Mouse (Mus musculus): ENCODE data around the gene Gpr152.

Gene Gpr152

GRCm38 (mm10) chr19:4171393-4172290 is 32.1 kb downstream of the Gpr152 start:
- DNase-seq (ENCODE audit: low read depth) = no peak

- no peak for DNase-seq (ENCODE audit: low read depth)
Measured at GRCm38 (mm10) chr19:4172925-4173324, 33.3 kb downstream of the Gpr152 start.

DNA sequence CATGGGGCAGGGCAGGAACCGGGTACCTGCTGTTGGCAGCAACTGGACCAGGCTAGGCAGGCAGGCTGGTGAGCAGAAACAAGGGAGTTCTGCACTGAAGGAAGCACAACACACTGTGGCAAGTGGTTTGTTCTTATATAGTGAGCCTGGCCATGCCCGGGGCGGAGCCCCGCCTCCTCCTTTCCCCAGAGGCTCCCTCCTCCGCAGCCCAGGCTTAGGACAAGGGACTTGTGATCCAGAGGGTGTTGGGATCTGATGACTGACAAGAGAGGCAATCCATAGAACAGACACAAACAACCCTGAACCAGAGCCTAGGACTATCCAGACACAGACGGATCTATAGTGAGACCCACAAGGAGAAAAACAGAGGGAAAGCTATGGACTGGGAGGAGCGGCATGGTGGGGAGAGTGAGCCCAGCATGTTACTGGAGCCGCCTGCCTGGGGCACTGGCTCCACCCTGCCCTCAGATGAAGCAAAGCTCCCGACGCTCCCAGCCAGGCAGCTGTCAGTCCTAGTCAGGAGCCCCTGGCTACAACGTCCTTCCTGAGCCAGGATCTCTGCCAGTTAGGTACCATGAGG is 35.9 kb downstream of the Gpr152 start, which contains the start of gene Carns1:
Gene Carns1 (minus strand): TSS at position 112 of the 580 bp plus-strand sequence.
- no peak for DNase-seq (ENCODE audit: low read depth)

- no peak for DNase-seq (ENCODE audit: low read depth)
Measured at GRCm38 (mm10) chr19:4180411-4180810, 40.8 kb downstream of the Gpr152 start.

DNA sequence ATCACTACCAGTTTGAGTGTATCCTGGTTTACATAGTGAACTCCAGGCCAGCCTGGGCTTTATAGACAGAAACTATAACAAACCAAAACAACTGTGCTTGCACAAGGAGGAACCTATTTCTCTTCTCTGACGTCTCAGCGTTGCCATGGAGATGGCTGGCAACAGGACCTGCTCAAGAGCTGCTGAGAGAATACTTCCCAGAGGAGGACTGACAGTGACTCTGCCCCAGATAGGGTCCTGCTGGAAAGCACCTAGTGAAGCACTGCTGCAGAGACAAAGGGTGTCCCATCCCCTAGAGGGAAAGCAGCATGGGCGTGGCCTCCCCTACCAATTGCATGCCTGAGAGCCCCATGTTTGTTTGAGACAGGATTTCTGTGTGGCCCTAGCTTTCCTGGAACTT is 42.3 kb downstream of the Gpr152 start:
- peak; percentile 77 for DNase-seq (ENCODE audit: low read depth)

GRCm38 (mm10) chr19:4183689-4184088 is 44.1 kb downstream of the Gpr152 start:
- DNase-seq (ENCODE audit: low read depth) = no peak

DNA sequence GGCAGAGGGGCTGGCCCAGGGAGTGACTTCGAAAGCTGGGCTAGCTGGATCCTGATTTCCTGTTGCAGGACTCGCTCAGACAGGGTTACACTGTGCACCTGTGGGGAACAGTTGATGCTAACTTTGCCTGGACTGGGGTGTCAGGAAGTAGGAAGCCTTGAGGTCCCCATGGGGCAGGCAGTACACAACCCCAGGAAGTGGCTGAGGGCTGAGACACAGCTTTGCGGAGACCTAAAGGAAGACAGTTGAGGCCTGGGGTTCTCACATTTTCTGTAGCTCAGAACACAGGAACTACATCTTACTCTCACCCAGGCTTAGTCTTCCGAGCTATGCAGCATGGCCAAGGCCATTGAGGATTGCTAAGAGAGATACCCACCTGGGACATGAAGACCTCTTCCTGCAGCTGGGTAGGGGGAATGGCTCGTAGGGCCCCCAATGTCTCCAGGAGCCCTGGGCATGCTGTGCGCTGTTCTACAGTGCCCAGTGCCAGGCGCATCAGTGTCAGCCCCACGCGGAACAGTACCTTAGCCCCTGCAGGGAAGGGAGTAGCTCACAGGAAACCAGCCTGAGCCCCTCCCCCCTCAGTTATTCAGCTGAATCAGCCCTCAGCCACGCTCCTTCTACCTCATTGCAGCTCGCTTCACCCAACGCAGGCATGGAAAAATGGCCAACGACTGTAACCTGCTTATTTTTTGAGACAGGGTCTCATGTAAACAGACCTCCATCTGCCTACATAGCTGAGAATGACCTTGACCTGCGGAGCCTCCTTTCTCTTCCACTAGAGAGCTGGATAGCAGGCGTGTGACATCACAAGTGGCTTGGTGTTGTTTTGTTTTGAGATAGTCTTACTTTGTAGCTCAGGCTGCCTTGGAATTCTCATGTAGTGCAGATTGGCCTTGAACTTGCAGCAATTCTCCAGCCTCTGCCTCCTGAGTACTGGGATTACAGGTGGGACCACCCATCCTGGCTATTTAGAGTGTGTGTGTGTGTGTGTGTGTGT is 45.7 kb downstream of the Gpr152 start:
- peak; percentile 88 for DNase-seq (ENCODE audit: low read depth)

DNA sequence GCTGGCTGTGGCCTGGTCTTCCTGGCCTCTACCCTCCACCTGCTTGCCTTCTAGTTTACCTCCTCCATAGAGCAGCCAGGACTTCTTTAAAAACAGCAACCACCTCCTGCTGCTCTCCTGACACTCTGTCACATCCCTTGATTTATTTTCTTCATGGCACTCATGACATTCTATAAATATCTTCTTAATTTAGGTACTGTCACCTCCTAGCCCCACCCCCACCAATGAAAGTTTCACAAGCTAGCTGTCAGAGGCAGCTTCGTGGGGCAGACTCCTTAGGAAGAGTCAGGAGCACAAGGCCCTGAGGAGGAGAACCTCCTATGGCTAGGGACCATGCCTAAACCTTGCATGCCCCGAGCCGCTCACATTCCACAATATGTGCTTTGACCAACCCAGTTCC is 47.7 kb downstream of the Gpr152 start:
- DNase-seq (ENCODE audit: low read depth) = no peak

DNA sequence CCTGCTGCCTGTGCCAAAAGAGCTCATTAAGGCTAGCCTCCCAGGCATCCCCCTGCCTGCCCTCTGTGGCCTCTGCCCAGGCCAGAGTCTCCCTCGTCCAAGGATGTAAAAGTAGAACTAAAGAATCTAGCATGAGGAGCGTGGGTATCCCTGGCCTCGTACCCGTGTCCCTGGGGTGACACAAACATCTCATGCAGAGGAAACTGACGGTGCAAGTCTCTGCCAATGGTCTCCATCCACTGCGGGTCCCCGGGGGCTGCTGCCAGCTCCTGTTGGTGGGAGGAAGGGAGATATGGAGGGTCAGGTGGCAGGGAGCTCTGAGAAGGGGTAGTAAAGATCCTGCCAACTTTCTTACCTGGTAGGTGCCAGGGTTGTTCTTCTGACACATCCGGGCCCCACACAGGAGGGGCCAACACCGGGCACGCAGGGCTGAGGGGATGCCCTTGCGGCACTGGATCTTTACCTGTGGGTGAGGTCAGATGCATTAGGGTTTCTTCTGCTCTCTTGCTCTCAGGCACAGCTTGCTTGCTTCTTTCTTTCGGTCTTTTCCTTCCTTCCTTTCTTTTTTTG is 49.5 kb downstream of the Gpr152 start:
- DNase-seq (ENCODE audit: low read depth) = peak; percentile 63

DNA sequence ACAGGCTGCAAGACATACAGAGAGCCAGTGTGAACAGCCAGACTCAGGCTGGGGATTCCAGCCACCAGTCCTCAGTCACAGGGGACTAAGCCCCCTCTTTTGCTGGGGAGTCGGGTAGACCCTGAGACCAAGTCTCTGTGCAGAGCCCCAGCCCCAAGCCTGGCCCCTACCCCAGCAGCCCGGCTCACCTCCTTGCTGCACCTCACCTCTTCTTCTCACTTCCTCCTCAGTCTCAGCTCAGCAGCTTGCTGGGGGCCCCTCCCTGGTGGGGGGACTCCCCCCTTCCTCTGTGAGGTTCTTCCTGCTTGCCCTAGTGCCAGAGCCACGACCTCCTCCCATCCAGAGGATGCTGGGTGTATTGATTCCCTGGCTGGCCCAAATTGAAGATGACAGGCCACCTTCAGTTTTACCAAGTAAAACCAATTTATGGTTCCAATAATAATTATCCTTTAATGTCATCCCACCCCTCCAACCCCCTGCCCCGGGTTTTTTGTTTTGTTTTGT is 51.3 kb downstream of the Gpr152 start, which contains the start of gene Tbc1d10c:
Gene Tbc1d10c (minus strand): TSS at position 454 of the 504 bp plus-strand sequence.
- DNase-seq (ENCODE audit: low read depth) = peak; percentile 86

GRCm38 (mm10) chr19:4191528-4192250 is 52.1 kb downstream of the Gpr152 start, which contains the start of gene Ppp1ca:
Ppp1ca (plus strand) TSS chr19:4192065.
- DNase-seq (ENCODE audit: low read depth) = peak; percentile 97

DNA sequence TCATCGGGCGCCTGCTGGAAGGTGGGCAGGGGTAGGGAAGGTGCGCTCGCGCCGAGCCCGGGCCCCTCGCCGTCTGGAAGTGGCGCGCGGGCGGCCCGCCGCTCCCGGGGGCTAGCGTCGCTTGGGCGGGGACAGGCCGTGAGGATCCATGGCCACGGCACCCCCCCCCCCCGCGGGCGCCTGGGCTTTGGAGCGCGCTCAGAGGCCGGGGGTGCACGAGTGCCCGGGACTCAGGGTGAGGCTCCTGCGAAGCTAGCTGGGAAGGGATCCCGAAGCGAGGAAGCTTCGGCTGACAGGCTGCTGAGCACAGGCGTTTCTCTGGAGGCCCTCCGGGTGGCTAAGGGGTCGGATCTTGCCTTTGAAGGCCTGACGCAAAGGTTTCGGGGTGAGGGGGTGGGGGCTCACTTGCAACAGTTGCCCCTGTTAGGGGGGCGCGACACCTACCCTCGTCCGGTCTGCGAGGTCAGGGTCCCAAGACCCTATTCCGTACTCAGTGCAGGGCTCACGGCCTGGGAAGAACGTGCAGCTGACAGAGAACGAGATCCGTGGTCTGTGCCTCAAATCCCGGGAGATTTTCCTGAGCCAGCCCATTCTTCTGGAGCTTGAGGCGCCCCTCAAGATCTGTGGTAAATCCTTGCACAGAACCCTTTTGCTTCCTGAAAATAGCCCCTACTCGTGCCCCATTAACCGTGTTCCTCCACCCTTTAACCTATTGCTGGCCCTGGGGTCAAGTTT is 52.8 kb downstream of the Gpr152 start:
- no peak for DNase-seq (ENCODE audit: low read depth)

DNA sequence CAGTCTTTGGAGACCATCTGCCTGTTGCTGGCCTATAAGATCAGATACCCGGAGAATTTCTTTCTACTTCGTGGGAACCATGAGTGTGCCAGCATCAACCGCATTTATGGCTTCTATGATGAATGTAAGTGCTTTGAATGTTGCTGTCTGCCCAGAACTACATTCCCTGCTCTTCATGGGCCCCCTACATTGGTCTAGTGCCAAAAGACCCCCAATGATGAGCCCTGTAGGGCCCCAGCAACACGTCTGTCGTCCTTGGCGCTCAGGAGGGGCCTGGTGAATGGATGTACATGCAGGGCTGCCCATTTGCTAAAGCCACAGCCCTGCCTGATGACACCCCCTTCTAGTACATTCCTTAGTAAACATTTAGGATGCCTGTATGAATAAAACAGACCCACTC is 53.5 kb downstream of the Gpr152 start:
- DNase-seq (ENCODE audit: low read depth) = no peak

GRCm38 (mm10) chr19:4194021-4194724 is 54.6 kb downstream of the Gpr152 start:
- DNase-seq (ENCODE audit: low read depth) = peak; percentile 44

DNA sequence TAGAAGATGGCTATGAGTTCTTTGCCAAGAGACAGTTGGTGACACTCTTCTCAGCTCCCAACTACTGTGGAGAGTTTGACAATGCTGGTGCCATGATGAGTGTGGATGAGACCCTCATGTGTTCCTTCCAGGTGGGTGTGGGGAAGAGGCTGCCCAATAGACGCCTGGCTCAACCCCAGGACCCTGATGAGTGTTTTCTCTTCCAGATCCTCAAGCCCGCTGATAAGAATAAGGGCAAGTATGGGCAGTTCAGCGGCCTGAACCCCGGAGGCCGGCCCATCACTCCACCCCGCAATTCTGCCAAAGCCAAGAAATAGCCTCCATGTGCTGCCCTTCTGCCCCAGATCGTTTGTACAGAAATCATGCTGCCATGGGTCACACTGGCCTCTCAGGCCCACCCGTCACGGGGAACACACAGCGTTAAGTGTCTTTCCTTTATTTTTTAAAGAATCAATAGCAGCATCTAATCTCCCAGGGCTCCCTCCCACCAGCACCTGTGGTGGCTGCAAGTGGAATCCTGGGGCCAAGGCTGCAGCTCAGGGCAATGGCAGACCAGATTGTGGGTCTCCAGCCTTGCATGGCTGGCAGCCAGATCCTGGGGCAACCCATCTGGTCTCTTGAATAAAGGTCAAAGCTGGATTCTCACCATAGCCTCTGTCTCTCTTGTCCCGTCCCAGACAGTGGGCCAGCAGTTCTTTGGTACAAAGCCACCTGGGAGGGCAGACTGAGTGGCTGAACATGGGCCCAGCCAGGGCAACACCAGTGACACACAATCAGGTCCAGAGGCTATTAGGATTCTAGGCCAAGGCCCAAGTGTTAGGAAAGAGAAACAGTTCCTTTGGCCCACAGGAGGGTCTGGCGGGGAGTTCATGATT is 55.4 kb downstream of the Gpr152 start:
- no peak for DNase-seq (ENCODE audit: low read depth)
